Mouse (Mus musculus): ENCODE data around the gene Mapk13.

GRCm38 (mm10) chr17:28779735-28780134 lies 10.6 kb downstream of the Mapk13 start:
- TF ChIP-seq POLR2A (IDR thresholded peaks at IDR 0.05; ENCODE audit: low read depth, low read length) (no peak), CTCF (IDR thresholded peaks at IDR 0.05; ENCODE audit: borderline replicate concordance, insufficient read depth, low read length) (no peak)
